ENCODE assay signal across 11 mouse cellular contexts in genomic region chr2:104915709-104916108, GRCm38 (mm10). TPM values are rescaled to one million over a fixed set of nuclear protein-coding genes. Genes with fewer than 3 reads are reported as not detected.
DNase-seq lines count a peak whose midpoint lies in the region; ATAC-seq and TF ChIP-seq lines count a peak whose summit lies in the region.
"Had no signal": no experiment of that assay in that cellular context is flagged by ENCODE, and none has a peak within 500 bp of the region (broad histone marks: within the 10 kb centered on the region; RNA-seq: fewer than 3 reads in every experiment).

No protein-coding gene starts in this region.

- WGBS in forebrain, embryonic 14.5 days, result 91% methylated on average over 3 of the region's 3 CpGs
- 91% methylated on average over 3 of the region's 3 CpGs for WGBS in forebrain, embryonic 13.5 days
- WGBS in lung, postnatal 0 days, result 73% methylated on average over 3 of the region's 3 CpGs

- TF ChIP-seq EP300 in lung, postnatal 0 days (IDR thresholded peaks at IDR 0.05), result no peak

- no peaks in the 10 kb centered on the region for H3K4me1 ChIP-seq in forebrain, embryonic 14.5 days (ENCODE audit: control insufficient read depth, insufficient read depth, low read length)
- H3K4me1 ChIP-seq in forebrain, embryonic 13.5 days, result no peaks in the 10 kb centered on the region
- H3K4me1 ChIP-seq in lung, postnatal 0 days (ENCODE audit: insufficient read depth, low read depth, low read length), result no peaks in the 10 kb centered on the region
- H3K4me1 ChIP-seq: hindbrain, embryonic 10.5 days; limb, embryonic 13.5 days had no signal

- H3K9me3 ChIP-seq in forebrain, embryonic 14.5 days (replicated peaks; ENCODE audit: control insufficient read depth, low read length), result no peaks in the 10 kb centered on the region
- H3K9me3 ChIP-seq in forebrain, embryonic 13.5 days (replicated peaks), result no peaks in the 10 kb centered on the region
- no peaks in the 10 kb centered on the region for H3K9me3 ChIP-seq in lung, postnatal 0 days (ENCODE audit: low read length)
- H3K9me3 ChIP-seq: hindbrain, embryonic 10.5 days; limb, embryonic 13.5 days had no signal

- H3K4me3 ChIP-seq in forebrain, embryonic 14.5 days (ENCODE audit: low read depth, low read length), result no peak overlapping the region
- no peak overlapping the region for H3K4me3 ChIP-seq in forebrain, embryonic 13.5 days
- no peak overlapping the region for H3K4me3 ChIP-seq in lung, postnatal 0 days (ENCODE audit: low read depth, low read length)
- H3K4me3 ChIP-seq: hindbrain, embryonic 10.5 days; limb, embryonic 13.5 days had no signal

- no peak for ATAC-seq in forebrain, embryonic 14.5 days
- no peak for ATAC-seq in forebrain, embryonic 13.5 days
- ATAC-seq in lung, postnatal 0 days, result no peak
- no peak for ATAC-seq in erythroblast, adult 5-6 weeks (replicated peaks; ENCODE audit: low FRiP score, poor library complexity, severe bottlenecking)
- ATAC-seq: forebrain, embryonic 16.5 days had no signal

- H3K4me2 ChIP-seq in forebrain, embryonic 14.5 days (ENCODE audit: low read length), result no peak overlapping the region
- no peak overlapping the region for H3K4me2 ChIP-seq in forebrain, embryonic 13.5 days
- H3K4me2 ChIP-seq in lung, postnatal 0 days (replicated peaks; ENCODE audit: low read depth, low read length), result no peak overlapping the region
- H3K4me2 ChIP-seq: limb, embryonic 13.5 days had no signal

- no peak overlapping the region for H3K27ac ChIP-seq in forebrain, embryonic 14.5 days (ENCODE audit: low read depth, low read length)
- H3K27ac ChIP-seq in forebrain, embryonic 13.5 days, result no peak overlapping the region
- H3K27ac ChIP-seq in lung, postnatal 0 days (ENCODE audit: low read length), result no peak overlapping the region
- H3K27ac ChIP-seq: hindbrain, embryonic 10.5 days; limb, embryonic 13.5 days had no signal

- no peaks in the 10 kb centered on the region for H3K36me3 ChIP-seq in forebrain, embryonic 14.5 days (ENCODE audit: control insufficient read depth, insufficient read depth, low read length)
- H3K36me3 ChIP-seq in forebrain, embryonic 13.5 days (ENCODE audit: poor library complexity, severe bottlenecking), result no peaks in the 10 kb centered on the region
- no peaks in the 10 kb centered on the region for H3K36me3 ChIP-seq in lung, postnatal 0 days (ENCODE audit: insufficient read depth, low read length)
- no peaks in the 10 kb centered on the region for H3K36me3 ChIP-seq in splenic B cell, adult 2 months (ENCODE audit: control insufficient read depth, insufficient read depth, low read length, poor library complexity, severe bottlenecking)
- H3K36me3 ChIP-seq: hindbrain, embryonic 10.5 days; limb, embryonic 13.5 days had no signal

- H3K9ac ChIP-seq in forebrain, embryonic 14.5 days (ENCODE audit: low read length), result no peak overlapping the region
- H3K9ac ChIP-seq in forebrain, embryonic 13.5 days, result no peak overlapping the region
- no peak overlapping the region for H3K9ac ChIP-seq in lung, postnatal 0 days (replicated peaks; ENCODE audit: low read depth)
- H3K9ac ChIP-seq: limb, embryonic 13.5 days had no signal

- TF ChIP-seq CTCF in lung, postnatal 0 days (IDR thresholded peaks at IDR 0.05), result peak; percentile 23

- peak; percentile 1 for DNase-seq in forebrain, embryonic 14.5 days (ENCODE audit: low spot score)
- no peak for DNase-seq in lung, postnatal 0 days (ENCODE audit: low spot score)
- no peak for DNase-seq in lung, adult 18-20 months
- DNase-seq in R1 (ENCODE audit: low read depth, low spot score), result peak; percentile 67
- peak; percentile 18 for DNase-seq in splenic B cell, adult 2 months (ENCODE audit: low read depth, low spot score)
- DNase-seq in testis, postnatal 14 days (ENCODE audit: low spot score), result no peak

- no peaks in the 10 kb centered on the region for H3K27me3 ChIP-seq in forebrain, embryonic 14.5 days (replicated peaks; ENCODE audit: control insufficient read depth, insufficient read depth, low read length)
- H3K27me3 ChIP-seq in forebrain, embryonic 13.5 days, result no peaks in the 10 kb centered on the region
- no peaks in the 10 kb centered on the region for H3K27me3 ChIP-seq in lung, postnatal 0 days (replicated peaks; ENCODE audit: insufficient read depth, low read length)
- H3K27me3 ChIP-seq in splenic B cell, adult 2 months (ENCODE audit: control insufficient read depth, insufficient read depth, low read length, poor library complexity, severe bottlenecking), result no peaks in the 10 kb centered on the region
- H3K27me3 ChIP-seq: limb, embryonic 13.5 days had no signal

RNA-seq across cellular contexts. Expression of gene Ccdc73, which starts 48.1 kb away (rescaled TPM):
- polyA plus RNA-seq in forebrain, embryonic 14.5 days (2014; fragmentation: Nextera tagmentation; extraction: Ambion mirVana), result 9.2 and 9.7 TPM in 2 replicates
- polyA plus RNA-seq in forebrain, embryonic 13.5 days (2015; fragmentation: Nextera tagmentation; extraction: Ambion mirVana), result 9.3 and 10.0 TPM in 2 replicates
- polyA plus RNA-seq in lung, postnatal 0 days (2015; fragmentation: Nextera tagmentation; extraction: Ambion mirVana), result 9.2 and 11.9 TPM in 2 replicates
- total RNA-seq in erythroblast, adult 5-6 weeks (2015; ENCODE audit: low replicate concordance), result 4.8 and 31.3 TPM in 2 replicates
- 5.7 and 14.6 TPM in 2 replicates for total RNA-seq in erythroblast, adult 5-6 weeks (2017; ENCODE audit: low replicate concordance)

Comparison
In these comparisons a context has a peak if more than half of its experiments do, and no peak if none do; other contexts are left out.
1. DNase-seq: peak in forebrain, embryonic 14.5 days (single experiment), R1 (single experiment) and splenic B cell, adult 2 months (single experiment); none in lung, postnatal 0 days (single experiment), lung, adult 18-20 months (0 of 2) and testis, postnatal 14 days (single experiment).